Mouse (Mus musculus): ENCODE data around the gene Olfr32. TPM values are rescaled to one million over a fixed set of nuclear protein-coding genes. Genes with fewer than 3 reads are reported as not detected.
"Not testable (repeated sequence)": the region's sequence is repeated elsewhere in the genome, so short reads cannot be mapped to it uniquely, and the experiment has no call there.

Gene Olfr32
- not detected for polyA plus RNA-seq (2017; shearing (Covaris generic))

DNA sequence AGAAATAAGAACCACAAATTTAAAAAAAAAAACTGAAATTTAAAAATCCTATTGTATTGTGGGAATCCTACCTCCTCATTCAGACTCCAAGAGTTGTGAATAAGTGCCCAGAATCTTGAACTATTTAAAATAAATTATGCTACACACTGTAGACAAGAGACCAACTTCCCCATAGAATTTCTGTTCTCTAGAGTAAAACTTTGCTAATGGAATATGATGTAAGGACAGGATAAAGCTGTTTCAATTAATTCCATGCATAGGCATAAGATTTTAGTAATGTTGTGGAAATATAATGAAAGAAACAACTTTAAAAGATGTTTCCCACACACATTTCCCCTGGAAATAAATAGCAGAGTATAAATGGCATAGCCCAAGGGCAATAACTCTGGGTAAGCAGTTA is at the start of gene Olfr32:
Gene Olfr32 (minus strand): TSS at position 101 of the 400 bp plus-strand sequence.
- ATAC-seq = no peak

DNA sequence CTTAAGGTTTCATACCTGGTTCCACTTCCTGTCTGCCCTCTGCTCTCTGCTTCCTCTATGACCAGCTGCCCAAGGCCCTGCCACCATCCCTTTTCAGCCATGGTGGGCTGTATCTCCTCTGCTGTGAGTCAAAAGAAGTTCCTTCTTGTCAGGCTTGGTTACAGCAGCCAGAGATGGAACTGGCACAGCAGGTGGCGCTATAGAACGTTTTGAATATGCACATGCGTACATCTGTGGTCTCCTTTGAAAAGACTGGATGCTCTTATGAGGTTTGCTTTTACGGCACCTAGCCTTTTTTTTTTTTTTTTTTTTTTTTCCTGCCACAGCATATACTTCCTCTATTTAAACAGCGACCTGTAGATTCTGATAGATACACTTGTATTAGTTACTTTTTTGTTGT is 45.0 kb upstream of the Olfr32 start:
- ATAC-seq = not testable (repeated sequence)

DNA sequence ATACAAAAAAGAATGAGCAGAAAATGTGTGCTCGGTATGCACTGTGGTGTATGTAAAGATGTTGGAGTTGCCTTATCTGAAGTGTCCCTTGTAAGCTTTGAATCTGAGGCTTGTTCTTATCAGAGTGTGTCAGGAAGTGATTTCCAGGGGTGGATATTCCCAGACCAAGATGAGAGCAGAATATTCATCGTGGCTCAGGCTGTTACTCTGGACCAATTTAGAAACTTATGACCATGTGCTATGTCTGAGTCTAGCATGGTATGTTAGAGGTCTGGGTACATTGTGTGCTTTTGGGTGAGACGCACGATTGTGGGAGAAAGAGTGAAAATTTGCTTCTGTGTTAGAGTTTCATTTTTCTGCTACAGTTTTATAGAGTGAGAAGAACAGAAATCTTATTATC is 44.0 kb upstream of the Olfr32 start:
- ATAC-seq = not testable (repeated sequence)

DNA sequence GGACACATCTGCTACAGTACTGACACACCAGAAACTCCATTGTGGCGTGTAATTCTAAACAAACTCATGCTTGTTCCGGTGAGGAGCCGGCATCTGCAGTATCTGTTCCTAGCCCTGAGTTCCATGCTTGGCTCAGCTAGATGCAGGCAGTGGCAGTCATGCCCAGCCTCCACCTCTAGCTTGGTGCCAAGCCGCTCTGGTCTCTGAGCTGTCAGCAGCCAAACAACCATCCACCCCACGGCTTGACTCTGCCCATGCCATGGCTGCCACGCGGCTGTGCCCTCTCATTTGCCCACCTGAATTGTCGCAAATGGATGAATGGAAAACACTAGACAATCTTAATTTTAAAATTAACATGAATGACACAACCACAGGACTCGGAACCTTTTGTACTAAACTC is 11.8 kb upstream of the Olfr32 start:
- no peak for ATAC-seq

DNA sequence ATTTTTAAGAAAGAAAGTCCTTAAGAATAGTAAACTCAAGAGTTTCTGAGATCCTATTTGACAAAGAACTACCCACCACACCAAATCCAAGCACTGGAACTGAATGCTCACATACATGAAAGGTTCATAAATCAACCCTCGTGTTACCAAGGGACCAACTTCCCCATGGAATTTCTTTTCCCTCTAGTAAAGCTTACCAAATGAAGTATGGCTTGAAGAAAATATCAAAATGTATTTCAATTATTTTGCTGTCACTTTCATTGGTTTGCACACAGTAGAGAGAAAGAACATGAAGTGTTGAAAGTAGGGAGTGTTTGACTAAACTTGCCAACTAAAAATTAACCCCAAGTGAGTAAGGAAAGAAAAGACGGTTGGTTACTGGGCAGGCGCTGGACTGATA is 10.9 kb upstream of the Olfr32 start, which contains the start of gene Olfr1270:
Gene Olfr1270 (minus strand): TSS at position 101 of the 400 bp plus-strand sequence.
- no peak for ATAC-seq

DNA sequence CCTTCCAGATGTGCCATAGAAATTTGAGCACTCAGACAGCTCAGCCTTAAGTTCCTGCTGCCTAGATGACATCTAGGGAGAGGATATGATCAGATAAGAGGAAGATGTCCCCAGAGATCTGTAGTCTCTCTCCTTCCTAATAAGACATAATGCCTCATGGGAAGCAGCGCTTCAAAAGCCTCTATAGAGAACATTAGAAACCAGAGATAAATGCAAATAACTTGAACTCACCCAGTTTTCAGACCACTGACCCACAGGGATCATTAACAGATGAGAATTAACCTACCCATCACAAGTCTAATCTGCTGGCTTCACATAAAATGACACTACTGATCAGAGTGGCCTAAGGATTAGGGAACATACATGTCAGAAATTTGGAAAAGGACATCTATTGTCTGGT is 20.8 kb downstream of the Olfr32 start, which contains the start of gene Olfr1269:
Gene Olfr1269 (minus strand): TSS at position 101 of the 400 bp plus-strand sequence.
- ATAC-seq = no peak

Other genes with a start within 250 kb of the Olfr32 start
- gene Olfr1258, start 215.0 kb downstream of the Olfr32 start, polyA plus RNA-seq (2017; shearing (Covaris generic)) = not detected
- gene Olfr1259, start 193.6 kb downstream of the Olfr32 start, polyA plus RNA-seq (2017; shearing (Covaris generic)) = not detected
- gene Olfr1260, start 168.0 kb downstream of the Olfr32 start, polyA plus RNA-seq (2017; shearing (Covaris generic)) = not detected
- not detected for gene Olfr1261, start 151.1 kb downstream of the Olfr32 start, polyA plus RNA-seq (2017; shearing (Covaris generic))
- gene Olfr1262, start 142.2 kb downstream of the Olfr32 start, polyA plus RNA-seq (2017; shearing (Covaris generic)) = not detected
- not detected for gene Olfr1263, start 130.2 kb downstream of the Olfr32 start, polyA plus RNA-seq (2017; shearing (Covaris generic))
- under 1 TPM in 1 of 2 experiments, not detected in 1; 0.08 TPM for gene Olfr1264, start 116.7 kb downstream of the Olfr32 start, polyA plus RNA-seq (2017; shearing (Covaris generic))
- gene Olfr1265, start 107.0 kb downstream of the Olfr32 start, polyA plus RNA-seq (2017; shearing (Covaris generic)) = not detected
- gene Olfr140, start 78.7 kb downstream of the Olfr32 start, polyA plus RNA-seq (2017; shearing (Covaris generic)) = not detected
- under 1 TPM in 1 of 2 experiments, not detected in 1; 0.12 TPM for gene Olfr1269, start 20.9 kb downstream of the Olfr32 start, polyA plus RNA-seq (2017; shearing (Covaris generic))
- gene Olfr1270, start 10.8 kb upstream of the Olfr32 start, polyA plus RNA-seq (2017; shearing (Covaris generic)) = not detected
- not detected for gene Olfr1506, start 82.2 kb upstream of the Olfr32 start, polyA plus RNA-seq (2017; shearing (Covaris generic))
- not detected for gene Olfr142, start 115.3 kb upstream of the Olfr32 start, polyA plus RNA-seq (2017; shearing (Covaris generic))
- gene Olfr1271, start 128.7 kb upstream of the Olfr32 start, polyA plus RNA-seq (2017; shearing (Covaris generic)) = not detected
- not detected for gene Olfr1272, start 150.5 kb upstream of the Olfr32 start, polyA plus RNA-seq (2017; shearing (Covaris generic))
- gene Gm13769, start 179.9 kb upstream of the Olfr32 start, polyA plus RNA-seq (2017; shearing (Covaris generic)) = not detected

All from activated CD4-positive, CD25-positive, alpha-beta regulatory T cell, adult 4 months (primary cell).